Mouse (Mus musculus) embryonic facial prominence, embryonic 11.5 days (tissue): ENCODE results near the gene Osbpl9. TPM values are rescaled to one million over a fixed set of nuclear protein-coding genes. Genes with fewer than 3 reads are reported as not detected.

Source experiments
- ATAC-seq: fragments of 200-750 bp; cut with Nextera tagmentation; replicated peaks from 2 replicates; pipeline ENCODE4 v1.8.0; 2017; ENCODE audit warnings: low read depth; ENCODE audit not compliant: insufficient number of reproducible peaks, low FRiP score, low TSS enrichment
- DNase-seq: peaks from one replicate; pipeline ENCODE4 v3.0.0-alpha.2; 2015; ENCODE audit warnings: low spot score
- H3K27ac ChIP-seq: fragments of 300-500 bp; sonication (generic); replicated peaks from 2 replicates; pipeline ENCODE4 v1.5.1; 2014; ENCODE audit warnings: mild to moderate bottlenecking, low read depth, low read length, control low read depth
- H3K27me3 ChIP-seq: fragments of 300-500 bp; sonication (generic); 2 replicates; pipeline ENCODE4 v1.6.1; 2014; ENCODE audit warnings: mild to moderate bottlenecking, low read length, moderate library complexity, mixed read lengths; ENCODE audit not compliant: control insufficient read depth, insufficient read depth
- H3K36me3 ChIP-seq: fragments of 300-500 bp; sonication (generic); replicated peaks from 2 replicates; pipeline ENCODE4 v1.6.1; 2014; ENCODE audit warnings: low read depth, mild to moderate bottlenecking, low read length, moderate library complexity, mixed read lengths; ENCODE audit not compliant: control insufficient read depth, insufficient read depth
- H3K4me1 ChIP-seq: fragments of 300-500 bp; sonication (generic); 2 replicates; pipeline ENCODE4 v1.6.1; 2014; ENCODE audit warnings: low read length, mixed read lengths; ENCODE audit not compliant: control insufficient read depth, insufficient read depth
- H3K4me2 ChIP-seq: fragments of 300-500 bp; sonication (generic); 2 replicates; pipeline ENCODE4 v1.6.1; 2014; ENCODE audit warnings: low read depth, mild to moderate bottlenecking, control low read depth, low read length, moderate library complexity
- H3K4me3 ChIP-seq: fragments of 300-500 bp; sonication (generic); 2 replicates; pipeline ENCODE4 v1.5.1; 2014; ENCODE audit warnings: low read depth, low read length, control low read depth
- H3K9ac ChIP-seq: fragments of 300-500 bp; sonication (generic); replicated peaks from 2 replicates; pipeline ENCODE4 v1.6.1; 2014; ENCODE audit warnings: mild to moderate bottlenecking, control low read depth, low read length
- H3K9me3 ChIP-seq: fragments of 300-500 bp; sonication (generic); replicated peaks from 2 replicates; pipeline ENCODE4 v1.6.1; 2016; ENCODE audit warnings: mild to moderate bottlenecking, low read length, inconsistent platforms, mixed read lengths; ENCODE audit not compliant: control insufficient read depth
- WGBS: fragments of 180-500 bp; shearing (Covaris S2); extraction: QIAGEN DNeasy Blood & Tissue Kit; methylation state at CpG from one replicate; pipeline ENCODE4 v1.1.7; 2014; 5-methylcytosine and 5-hydroxymethylcytosine counted together
- microRNA counts: library from miRNA; unstranded; fragments of <30 nt; microRNA quantifications from one replicate; lab custom pipeline; 2016
- microRNA-seq: library from miRNA; unstranded; fragments of <30 nt; microRNA quantifications from one replicate; pipeline ENCODE4, GENCODE M21; 2016; ENCODE audit warnings: borderline number of aligned reads
- polyA plus RNA-seq: library from polyadenylated mRNA; unstranded; fragments of >200 nt; fragmentation: Nextera tagmentation; extraction: Ambion mirVana; gene quantifications from 2 replicates; pipeline ENCODE4 v1.2.1, GENCODE M21; 2014

The Osbpl9 gene
- polyA plus RNA-seq, 1 experiment from 2014 or later: 81.0 TPM

GRCm38 (mm10) chr4:109014091-109014490 is 188.0 kb downstream of the Osbpl9 start:
- no peak overlapping the region for H3K4me2 ChIP-seq
- H3K36me3 ChIP-seq: peaks cover 2% of the 10 kb centered on the region; the same call in 1 of the 2 replicates
- DNase-seq (no peak), ATAC-seq (no peak)
- H3K9ac ChIP-seq: no peak overlapping the region
- whole genome bisulfite sequencing: 86% methylated on average over 4 of the region's 4 CpGs
- no peak overlapping the region for H3K4me3 ChIP-seq
- H3K27me3 ChIP-seq: no peaks in the 10 kb centered on the region
- H3K4me1 ChIP-seq: no peaks in the 10 kb centered on the region
- no peak overlapping the region for H3K27ac ChIP-seq
- H3K9me3 ChIP-seq: no peaks in the 10 kb centered on the region

MicroRNAs encoded within 50 kb of the gene (microRNA counts, 519-probe panel; counts per million panel counts)
- not detected for microRNA mmu-miR-761 (lab: Ali Mortazavi, UCI)

Small RNAs within 50 kb of the gene (microRNA-seq; reads per million reads assigned to microRNA genes)
- not detected for gene Mir761

Other genes starting within 250 kb of the Osbpl9 start
- gene Nrd1, start 201.6 kb downstream of the Osbpl9 start, polyA plus RNA-seq: 56.4 and 66.3 TPM in 2 replicates
- 0.14 and 0.28 TPM in 2 replicates for gene Calr4, start 32.2 kb upstream of the Osbpl9 start, polyA plus RNA-seq
- gene Eps15, start 78.0 kb upstream of the Osbpl9 start, polyA plus RNA-seq: 50.3 and 50.7 TPM in 2 replicates
- 4.3 and 4.8 TPM in 2 replicates for gene Ttc39a, start 204.4 kb upstream of the Osbpl9 start, polyA plus RNA-seq